Mouse (Mus musculus): ENCODE data around the gene Zfp609. TPM values are rescaled to one million over a fixed set of nuclear protein-coding genes. Genes with fewer than 3 reads are reported as not detected.
A peak's percentile ranks its signal among the peaks of the same experiment; 100 is the strongest.

Zfp609 gene
- total and polyA plus RNA-seq, 2 experiments, result 2.8 to 4.4 TPM

GRCm38 (mm10) chr9:65702286-65702685 is 125.1 kb downstream of the Zfp609 start:
- no peaks in the 10 kb centered on the region; the same call in 1 of the 2 replicates for H3K79me2 ChIP-seq (ENCODE audit: control insufficient read depth, insufficient read depth, low read length)
- 92% methylated on average over 9 of the region's 9 CpGs for WGBS
- DNase-seq (ENCODE audit: extremely low read depth, low read depth, low spot score), result no peak

GRCm38 (mm10) chr9:65700504-65700903 is 126.9 kb downstream of the Zfp609 start:
- H3K9ac ChIP-seq (ENCODE audit: low read depth, low read length), result no peak overlapping the region
- H3K4me1 ChIP-seq (ENCODE audit: control insufficient read depth, insufficient read depth, low read length), result no peaks in the 10 kb centered on the region; the same call in 1 of the 2 replicates
- H3K36me3 ChIP-seq (ENCODE audit: control insufficient read depth, insufficient read depth, low read length), result peaks cover 24% of the 10 kb centered on the region
- H3K27ac ChIP-seq (replicated peaks; ENCODE audit: insufficient read depth, low read depth, low read length), result no peak overlapping the region
- 89% methylated on average over 6 of the region's 6 CpGs for WGBS
- DNase-seq (ENCODE audit: extremely low read depth, low read depth, low spot score), result no peak
- no peaks in the 10 kb centered on the region for H3K27me3 ChIP-seq (ENCODE audit: control insufficient read depth, insufficient read depth, low read length)
- no peak overlapping the region for H3K4me3 ChIP-seq (ENCODE audit: insufficient read depth, low read depth, low read length)
- no peaks in the 10 kb centered on the region; the same call in 1 of the 2 replicates for H3K79me2 ChIP-seq (ENCODE audit: control insufficient read depth, insufficient read depth, low read length)
- TF ChIP-seq POLR2A (IDR thresholded peaks at IDR 0.05; ENCODE audit: extremely low read depth, insufficient read depth, low read length) (no peak), CTCF (IDR thresholded peaks at IDR 0.05; ENCODE audit: low read depth, low read length) (no peak)

More at GRCm38 (mm10) chr9:65702286-65702685, 125.1 kb downstream of the Zfp609 start:
- TF ChIP-seq POLR2A (IDR thresholded peaks at IDR 0.05; ENCODE audit: extremely low read depth, insufficient read depth, low read length) (no peak), CTCF (IDR thresholded peaks at IDR 0.05; ENCODE audit: low read depth, low read length) (no peak)
- no peak overlapping the region for H3K27ac ChIP-seq (replicated peaks; ENCODE audit: insufficient read depth, low read depth, low read length)
- no peaks in the 10 kb centered on the region for H3K27me3 ChIP-seq (ENCODE audit: control insufficient read depth, insufficient read depth, low read length)
- H3K4me3 ChIP-seq (ENCODE audit: insufficient read depth, low read depth, low read length), result no peak overlapping the region
- H3K9ac ChIP-seq (ENCODE audit: low read depth, low read length), result no peak overlapping the region
- H3K4me1 ChIP-seq (ENCODE audit: control insufficient read depth, insufficient read depth, low read length), result no peaks in the 10 kb centered on the region; the same call in 1 of the 2 replicates
- H3K36me3 ChIP-seq (ENCODE audit: control insufficient read depth, insufficient read depth, low read length), result peaks cover 19% of the 10 kb centered on the region

DNA sequence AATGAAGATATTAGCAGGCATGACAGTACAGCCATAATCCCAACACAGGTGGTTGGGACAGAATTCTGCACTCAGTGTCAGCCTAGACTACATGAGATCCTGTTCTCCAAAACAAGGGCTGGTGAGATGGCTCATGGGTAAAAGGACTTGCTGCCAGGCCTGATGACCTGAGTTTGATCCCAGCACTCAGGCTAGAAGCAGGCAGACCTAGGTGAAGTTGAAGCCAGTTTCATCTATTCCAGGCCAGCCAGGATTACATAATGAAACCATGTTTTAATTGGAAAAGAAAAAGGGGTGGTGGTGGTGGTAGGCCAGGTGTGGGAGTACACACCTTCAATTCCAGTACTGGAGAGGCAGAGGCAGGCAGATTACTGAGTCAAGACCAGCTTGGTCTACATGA is 129.4 kb downstream of the Zfp609 start:
- no peak for TF ChIP-seq POLR2A (IDR thresholded peaks at IDR 0.05; ENCODE audit: extremely low read depth, insufficient read depth, low read length)
- no peak for TF ChIP-seq CTCF (IDR thresholded peaks at IDR 0.05; ENCODE audit: low read depth, low read length)
- Histone ChIP-seq H3K4me1 (ENCODE audit: control insufficient read depth, insufficient read depth, low read length) (no peaks in the 10 kb centered on the region; the same call in 1 of the 2 replicates), H3K9ac (ENCODE audit: low read depth, low read length) (no peak overlapping the region), H3K4me3 (ENCODE audit: insufficient read depth, low read depth, low read length) (no peak overlapping the region), H3K27ac (replicated peaks; ENCODE audit: insufficient read depth, low read depth, low read length) (0 out of 2 replicates have a peak overlapping the region, but pooled peaks have one; percentile 31), H3K27me3 (ENCODE audit: control insufficient read depth, insufficient read depth, low read length) (no peaks in the 10 kb centered on the region), H3K36me3 (ENCODE audit: control insufficient read depth, insufficient read depth, low read length) (peaks cover 21% of the 10 kb centered on the region), H3K79me2 (ENCODE audit: control insufficient read depth, insufficient read depth, low read length) (no peaks in the 10 kb centered on the region; the same call in 1 of the 2 replicates)
- peak; percentile 80 for DNase-seq (ENCODE audit: extremely low read depth, low read depth, low spot score)

GRCm38 (mm10) chr9:65697356-65697755 is 130.0 kb downstream of the Zfp609 start:
- no peaks in the 10 kb centered on the region; the same call in 1 of the 2 replicates for H3K79me2 ChIP-seq (ENCODE audit: control insufficient read depth, insufficient read depth, low read length)
- no peak for TF ChIP-seq POLR2A (IDR thresholded peaks at IDR 0.05; ENCODE audit: extremely low read depth, insufficient read depth, low read length)
- no peak for TF ChIP-seq CTCF (IDR thresholded peaks at IDR 0.05; ENCODE audit: low read depth, low read length)
- no peaks in the 10 kb centered on the region for H3K27me3 ChIP-seq (ENCODE audit: control insufficient read depth, insufficient read depth, low read length)
- 74% methylated on average over 7 of the region's 7 CpGs for WGBS
- no peak overlapping the region for H3K4me3 ChIP-seq (ENCODE audit: insufficient read depth, low read depth, low read length)
- no peak overlapping the region for H3K27ac ChIP-seq (replicated peaks; ENCODE audit: insufficient read depth, low read depth, low read length)
- DNase-seq (ENCODE audit: extremely low read depth, low read depth, low spot score), result peak; percentile 50
- H3K4me1 ChIP-seq (ENCODE audit: control insufficient read depth, insufficient read depth, low read length), result no peaks in the 10 kb centered on the region; the same call in 1 of the 2 replicates
- peaks cover 20% of the 10 kb centered on the region for H3K36me3 ChIP-seq (ENCODE audit: control insufficient read depth, insufficient read depth, low read length)
- no peak overlapping the region for H3K9ac ChIP-seq (ENCODE audit: low read depth, low read length)

- no peaks in the 10 kb centered on the region for H3K27me3 ChIP-seq (ENCODE audit: control insufficient read depth, insufficient read depth, low read length)
- no peaks in the 10 kb centered on the region; the same call in 1 of the 2 replicates for H3K4me1 ChIP-seq (ENCODE audit: control insufficient read depth, insufficient read depth, low read length)
- no peak for TF ChIP-seq CTCF (IDR thresholded peaks at IDR 0.05; ENCODE audit: low read depth, low read length)
- TF ChIP-seq POLR2A (IDR thresholded peaks at IDR 0.05; ENCODE audit: extremely low read depth, insufficient read depth, low read length), result no peak
- DNase-seq (ENCODE audit: extremely low read depth, low read depth, low spot score), result peak; percentile 51
- peaks cover 18% of the 10 kb centered on the region for H3K36me3 ChIP-seq (ENCODE audit: control insufficient read depth, insufficient read depth, low read length)
- no peaks in the 10 kb centered on the region; the same call in 1 of the 2 replicates for H3K79me2 ChIP-seq (ENCODE audit: control insufficient read depth, insufficient read depth, low read length)
- H3K4me3 ChIP-seq (ENCODE audit: insufficient read depth, low read depth, low read length), result no peak overlapping the region
- H3K27ac ChIP-seq (replicated peaks; ENCODE audit: insufficient read depth, low read depth, low read length), result no peak overlapping the region
- no peak overlapping the region for H3K9ac ChIP-seq (ENCODE audit: low read depth, low read length)
Measured at GRCm38 (mm10) chr9:65696337-65696736, 131.0 kb downstream of the Zfp609 start.

- H3K9ac ChIP-seq (ENCODE audit: low read depth, low read length), result no peak overlapping the region
- DNase-seq (ENCODE audit: extremely low read depth, low read depth, low spot score), result peak; percentile 43
- no peaks in the 10 kb centered on the region for H3K27me3 ChIP-seq (ENCODE audit: control insufficient read depth, insufficient read depth, low read length)
- no peak overlapping the region for H3K27ac ChIP-seq (replicated peaks; ENCODE audit: insufficient read depth, low read depth, low read length)
- no peaks in the 10 kb centered on the region; the same call in 1 of the 2 replicates for H3K4me1 ChIP-seq (ENCODE audit: control insufficient read depth, insufficient read depth, low read length)
- 65% methylated on average over 3 of the region's 3 CpGs for WGBS
- H3K79me2 ChIP-seq (ENCODE audit: control insufficient read depth, insufficient read depth, low read length), result no peaks in the 10 kb centered on the region; the same call in 1 of the 2 replicates
- H3K36me3 ChIP-seq (ENCODE audit: control insufficient read depth, insufficient read depth, low read length), result peaks cover 18% of the 10 kb centered on the region
- no peak overlapping the region for H3K4me3 ChIP-seq (ENCODE audit: insufficient read depth, low read depth, low read length)
- TF ChIP-seq POLR2A (IDR thresholded peaks at IDR 0.05; ENCODE audit: extremely low read depth, insufficient read depth, low read length) (no peak), CTCF (IDR thresholded peaks at IDR 0.05; ENCODE audit: low read depth, low read length) (no peak)
Measured at GRCm38 (mm10) chr9:65695646-65696045, 131.7 kb downstream of the Zfp609 start.
